Mouse (Mus musculus) hindbrain, embryonic 13.5 days (tissue): ENCODE measurements around the gene Acacb. TPM values are rescaled to one million over a fixed set of nuclear protein-coding genes. Genes with fewer than 3 reads are reported as not detected.
A peak's percentile ranks its signal among the peaks of the same experiment; 100 is the strongest.

Experiments used
- ATAC-seq: fragments of 200-750 bp; cut with Nextera tagmentation; 2 replicates; pipeline ENCODE4 v1.8.0; 2017; ENCODE audit warnings: moderate TSS enrichment; ENCODE audit not compliant: low FRiP score
- H3K27ac ChIP-seq: fragments of 300-500 bp; sonication (generic); 2 replicates; pipeline ENCODE4 v1.5.1; 2015; ENCODE audit warnings: inconsistent platforms, mild to moderate bottlenecking, moderate library complexity
- H3K27me3 ChIP-seq: fragments of 300-500 bp; sonication (generic); 2 replicates; pipeline ENCODE4 v1.6.1; 2015; ENCODE audit warnings: mild to moderate bottlenecking, inconsistent platforms
- H3K36me3 ChIP-seq: fragments of 300-500 bp; sonication (generic); 2 replicates; pipeline ENCODE4 v1.6.1; 2015; ENCODE audit warnings: mild to moderate bottlenecking, inconsistent platforms
- H3K4me1 ChIP-seq: fragments of 300-500 bp; sonication (generic); replicated peaks from 2 replicates; pipeline ENCODE4 v1.6.1; 2015; ENCODE audit warnings: inconsistent platforms
- H3K4me2 ChIP-seq: fragments of 300-500 bp; sonication (generic); 2 replicates; pipeline ENCODE4 v1.6.1; 2015; ENCODE audit warnings: inconsistent platforms, mild to moderate bottlenecking, moderate library complexity
- H3K4me3 ChIP-seq: fragments of 300-500 bp; sonication (generic); 2 replicates; pipeline ENCODE4 v1.5.1; 2015; ENCODE audit warnings: mild to moderate bottlenecking, inconsistent platforms
- H3K9ac ChIP-seq: fragments of 300-500 bp; sonication (generic); 2 replicates; pipeline ENCODE4 v1.6.1; 2015; ENCODE audit warnings: mild to moderate bottlenecking, inconsistent platforms
- H3K9me3 ChIP-seq: fragments of 300-500 bp; sonication (generic); 2 replicates; pipeline ENCODE4 v1.6.1; 2016; ENCODE audit warnings: inconsistent platforms
- whole genome bisulfite sequencing: fragments of 180-500 bp; shearing (Covaris S2); methylation state at CpG from one replicate; pipeline ENCODE4 v1.1.7; 2015; 5-methylcytosine and 5-hydroxymethylcytosine counted together
- polyA plus RNA-seq: library from polyadenylated mRNA; unstranded; fragments of >200 nt; fragmentation: Nextera tagmentation; extraction: Ambion mirVana; gene quantifications from 2 replicates; pipeline ENCODE4 v1.2.1, GENCODE M21; 2015

Gene Acacb
- polyA plus RNA-seq, 1 experiment from 2014 or later, result 1.9 TPM

DNA sequence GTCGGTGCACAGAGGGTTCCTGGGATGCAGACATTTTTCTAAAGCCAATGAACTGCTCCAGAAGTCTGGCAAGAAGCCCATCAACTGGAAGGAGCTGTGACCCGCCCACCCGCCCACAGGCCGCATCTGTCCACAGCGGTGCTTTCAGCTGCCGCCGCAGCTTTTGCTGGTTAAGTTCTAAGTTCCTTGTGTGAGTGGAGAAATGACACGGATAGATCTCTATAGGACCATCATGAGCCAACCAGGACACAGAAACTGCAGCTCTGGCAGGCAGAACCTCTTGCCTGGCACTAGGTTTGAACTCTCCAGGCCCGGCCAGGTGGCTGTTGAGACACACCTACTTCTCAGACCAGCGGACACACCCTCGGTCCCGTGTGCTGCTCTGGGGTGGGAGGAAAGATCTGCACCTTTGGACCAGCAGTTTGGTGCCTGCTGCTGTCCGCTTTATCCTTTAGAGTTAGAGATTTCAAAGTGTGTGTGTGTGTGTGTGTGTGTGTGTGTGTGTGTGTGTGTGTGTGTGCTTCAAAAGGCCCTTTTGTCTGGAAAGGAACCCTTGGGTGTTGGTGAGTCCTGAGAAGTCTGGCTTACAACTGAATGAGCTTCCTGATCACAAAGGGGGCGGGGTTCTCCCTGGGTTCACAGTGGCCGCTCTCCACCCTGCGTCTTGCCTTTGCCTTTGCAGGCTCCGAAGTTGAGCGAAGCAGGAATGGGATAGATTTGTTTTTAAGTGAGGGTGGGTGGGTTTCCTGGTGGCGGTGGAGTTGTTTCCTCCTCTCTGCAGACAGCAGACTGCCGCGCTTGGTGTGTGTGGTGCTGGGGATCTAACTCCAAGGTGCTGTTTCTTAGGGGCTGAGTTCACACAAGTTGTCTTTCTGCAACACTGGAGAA is 7.8 kb upstream of the Acacb start:
- no peak overlapping the region for H3K4me3 ChIP-seq
- ATAC-seq, result peak; percentile 60; the same call in 1 of the 2 replicates
- H3K36me3 ChIP-seq, result no peaks in the 10 kb centered on the region
- H3K9me3 ChIP-seq, result no peaks in the 10 kb centered on the region
- 0 out of 2 replicates have a peak overlapping the region, but pooled peaks have one; percentile 3 for H3K9ac ChIP-seq
- WGBS, result 53% methylated on average over 21 of the region's 21 CpGs
- no peaks in the 10 kb centered on the region for H3K27me3 ChIP-seq
- peaks cover 31% of the 10 kb centered on the region for H3K4me1 ChIP-seq
- peak overlapping the region; percentile 21; the same call in 1 of the 2 replicates for H3K4me2 ChIP-seq
- peak overlapping the region; percentile 88 for H3K27ac ChIP-seq

DNA sequence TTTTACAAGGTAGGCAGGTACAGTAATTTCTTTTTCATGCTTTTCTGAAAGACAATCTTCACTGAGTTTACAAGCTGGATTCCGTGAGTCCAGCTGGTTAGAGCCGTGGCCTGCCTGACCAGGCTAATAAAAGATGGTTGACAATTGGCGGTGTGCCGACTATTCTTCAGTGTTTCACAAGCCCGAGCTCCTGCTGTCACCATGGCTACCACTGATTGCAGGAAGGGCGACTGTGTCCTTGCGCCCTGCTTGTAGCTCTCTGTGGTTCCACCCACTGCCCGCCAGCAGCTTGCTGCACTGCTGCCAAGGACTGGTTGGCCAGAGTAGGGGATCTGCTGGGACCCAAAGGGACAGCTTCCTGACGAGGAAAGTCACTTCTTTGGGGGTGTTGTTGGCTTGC is 7.2 kb upstream of the Acacb start:
- H3K4me2 ChIP-seq, result peak overlapping the region; percentile 21; the same call in 1 of the 2 replicates
- no peaks in the 10 kb centered on the region for H3K36me3 ChIP-seq
- WGBS, result 14% methylated on average over 9 of the region's 9 CpGs
- peaks cover 31% of the 10 kb centered on the region for H3K4me1 ChIP-seq
- H3K9me3 ChIP-seq, result no peaks in the 10 kb centered on the region
- H3K27me3 ChIP-seq, result no peaks in the 10 kb centered on the region
- peak overlapping the region; percentile 88 for H3K27ac ChIP-seq
- H3K4me3 ChIP-seq, result no peak overlapping the region
- 0 out of 2 replicates have a peak overlapping the region, but pooled peaks have one; percentile 3 for H3K9ac ChIP-seq
- ATAC-seq, result peak; percentile 79

DNA sequence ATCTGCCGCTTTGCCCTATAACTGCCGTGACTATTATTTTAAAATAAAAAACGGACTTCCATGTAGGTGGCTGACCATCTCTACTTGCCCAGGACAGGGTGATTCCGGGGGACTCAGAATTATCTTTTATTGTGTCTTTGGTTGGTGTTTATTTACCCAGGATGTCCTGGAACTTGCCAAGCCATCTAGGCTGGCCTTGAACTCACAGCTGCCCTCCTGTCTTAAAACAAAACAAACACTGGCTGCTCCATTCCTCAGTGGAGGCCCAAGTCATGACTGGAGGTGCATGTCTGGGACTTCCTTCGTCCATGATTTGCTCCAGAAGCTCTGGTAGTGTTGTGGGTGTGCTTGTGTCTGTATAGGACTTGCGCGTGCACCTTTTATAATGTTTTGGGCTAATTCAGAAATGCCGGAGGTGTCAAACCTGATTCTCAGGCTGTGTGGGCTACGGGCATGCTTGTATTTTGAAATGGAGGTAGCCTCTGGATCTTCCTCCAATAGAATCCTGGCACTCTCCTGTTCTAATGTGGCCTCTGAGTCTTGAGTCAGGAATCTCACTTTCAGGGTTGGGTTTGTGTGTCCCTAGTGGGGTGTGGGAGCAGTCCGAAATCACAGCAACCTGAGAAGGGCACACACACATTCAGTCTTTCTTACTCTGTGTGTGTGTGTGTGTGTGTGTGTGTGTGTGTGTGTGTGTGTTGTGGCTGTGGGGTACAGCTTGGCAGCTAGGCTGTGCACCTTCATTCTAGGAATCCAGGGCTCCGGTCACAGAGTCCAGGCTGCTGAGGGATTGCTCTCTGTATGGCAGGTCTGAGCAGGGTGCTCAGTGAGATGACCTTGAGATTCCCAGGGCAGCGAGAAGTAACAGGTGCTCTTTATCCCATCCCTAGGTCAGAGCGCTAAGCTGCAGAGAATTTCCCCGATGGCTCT is 973 bp downstream of the Acacb start:
- Histone ChIP-seq H3K4me1 (peaks cover 12% of the 10 kb centered on the region), H3K4me3 (no peak overlapping the region), H3K9ac (no peak overlapping the region), H3K36me3 (no peaks in the 10 kb centered on the region), H3K27me3 (no peaks in the 10 kb centered on the region), H3K9me3 (no peaks in the 10 kb centered on the region), H3K4me2 (no peak overlapping the region), H3K27ac (0 out of 2 replicates have a peak overlapping the region, but pooled peaks have one; percentile 19)
- 86% methylated on average over 14 of the region's 14 CpGs for WGBS
- ATAC-seq, result no peak

DNA sequence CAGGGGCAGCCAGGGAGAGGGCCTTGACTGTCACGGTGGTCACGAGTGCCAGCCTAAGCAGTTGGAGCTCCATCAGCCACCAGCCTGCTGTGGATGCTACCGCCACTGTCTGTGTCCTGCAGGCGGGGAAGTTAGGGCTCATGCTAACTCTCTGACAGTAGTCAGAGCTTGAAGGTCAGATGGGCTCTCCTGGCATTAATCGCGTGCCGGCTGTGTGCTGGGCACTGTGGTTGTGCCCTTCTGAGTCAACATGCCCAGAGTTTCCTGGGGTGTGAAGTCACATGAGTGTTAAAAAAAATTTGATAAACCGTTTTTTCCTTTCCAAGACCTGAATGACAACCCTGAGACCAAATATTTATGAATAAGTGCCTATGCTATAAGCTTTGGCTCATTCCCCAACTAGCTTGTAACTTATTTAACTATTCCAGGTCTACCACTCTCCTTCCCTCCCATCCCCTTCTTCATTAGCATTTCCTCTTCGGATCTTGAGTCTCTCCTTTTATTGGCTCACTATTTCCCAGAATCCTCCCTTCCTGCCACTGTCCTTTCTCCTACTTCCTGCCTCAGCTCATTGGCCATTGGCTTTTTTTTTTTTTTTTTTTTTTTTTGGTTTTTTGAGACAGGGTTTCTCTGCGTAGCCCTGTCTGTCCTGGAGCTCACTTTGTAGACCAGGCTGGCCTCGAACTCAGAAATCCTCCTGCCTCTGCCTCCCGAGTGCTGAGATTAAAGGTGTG is 6.2 kb downstream of the Acacb start:
- Histone ChIP-seq H3K9ac (no peak overlapping the region), H3K9me3 (no peaks in the 10 kb centered on the region), H3K4me1 (no peaks in the 10 kb centered on the region), H3K36me3 (no peaks in the 10 kb centered on the region), H3K27me3 (0 out of 2 replicates have a peak, but pooled peaks cover 5% of the 10 kb centered on the region), H3K27ac (no peak overlapping the region), H3K4me2 (no peak overlapping the region), H3K4me3 (no peak overlapping the region)
- 89% methylated on average over 12 of the region's 12 CpGs for WGBS
- ATAC-seq, result no peak

DNA sequence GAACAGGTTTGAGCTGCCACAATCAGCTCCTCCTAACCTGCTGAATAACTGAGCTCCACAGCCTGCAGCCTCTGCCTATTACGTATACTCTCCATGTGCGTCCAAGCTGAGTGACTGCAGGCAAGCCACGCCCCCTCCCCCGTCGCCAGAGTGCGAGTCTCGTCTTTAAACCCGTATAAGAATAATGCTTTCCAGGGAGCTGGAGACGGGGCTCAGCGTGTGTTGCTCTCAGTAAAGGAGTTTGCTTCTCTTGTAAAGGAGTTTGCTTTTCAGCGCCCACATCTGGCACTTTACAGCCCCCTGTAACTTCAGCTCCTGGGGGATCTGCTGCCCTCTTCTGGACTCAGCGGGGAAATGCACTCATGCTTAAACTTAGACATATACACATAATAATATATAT is 7.2 kb downstream of the Acacb start:
- no peaks in the 10 kb centered on the region for H3K4me1 ChIP-seq
- H3K27me3 ChIP-seq, result 0 out of 2 replicates have a peak, but pooled peaks cover 5% of the 10 kb centered on the region
- no peak for ATAC-seq
- H3K4me2 ChIP-seq, result peak overlapping the region; percentile 29; the same call in 1 of the 2 replicates
- H3K9ac ChIP-seq, result no peak overlapping the region
- no peak overlapping the region for H3K27ac ChIP-seq
- H3K4me3 ChIP-seq, result peak overlapping the region; percentile 21; the same call in 1 of the 2 replicates
- no peaks in the 10 kb centered on the region for H3K9me3 ChIP-seq
- 1% methylated on average over 12 of the region's 12 CpGs for WGBS
- no peaks in the 10 kb centered on the region for H3K36me3 ChIP-seq

DNA sequence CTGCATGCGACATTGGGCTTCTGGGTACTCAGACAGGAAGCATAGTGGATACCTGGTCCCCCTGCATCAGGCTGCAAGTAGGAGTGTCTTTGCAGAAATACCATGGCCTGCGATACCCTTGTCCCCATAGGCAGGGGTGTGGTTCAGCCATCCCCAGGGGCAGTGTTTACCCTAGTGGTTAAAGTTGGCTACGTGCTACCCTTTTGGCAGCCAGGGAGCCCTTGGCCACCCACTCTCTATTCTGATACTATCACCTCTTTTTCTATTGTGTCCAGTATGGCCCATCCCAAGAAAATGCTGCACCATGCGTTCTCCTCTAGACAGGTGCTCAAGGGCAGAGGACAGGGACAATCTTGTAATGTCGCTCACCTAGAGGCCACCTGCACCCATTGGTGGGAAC is 8.4 kb downstream of the Acacb start:
- WGBS, result 83% methylated on average over 5 of the region's 5 CpGs
- 0 out of 2 replicates have a peak, but pooled peaks cover 5% of the 10 kb centered on the region for H3K27me3 ChIP-seq

DNA sequence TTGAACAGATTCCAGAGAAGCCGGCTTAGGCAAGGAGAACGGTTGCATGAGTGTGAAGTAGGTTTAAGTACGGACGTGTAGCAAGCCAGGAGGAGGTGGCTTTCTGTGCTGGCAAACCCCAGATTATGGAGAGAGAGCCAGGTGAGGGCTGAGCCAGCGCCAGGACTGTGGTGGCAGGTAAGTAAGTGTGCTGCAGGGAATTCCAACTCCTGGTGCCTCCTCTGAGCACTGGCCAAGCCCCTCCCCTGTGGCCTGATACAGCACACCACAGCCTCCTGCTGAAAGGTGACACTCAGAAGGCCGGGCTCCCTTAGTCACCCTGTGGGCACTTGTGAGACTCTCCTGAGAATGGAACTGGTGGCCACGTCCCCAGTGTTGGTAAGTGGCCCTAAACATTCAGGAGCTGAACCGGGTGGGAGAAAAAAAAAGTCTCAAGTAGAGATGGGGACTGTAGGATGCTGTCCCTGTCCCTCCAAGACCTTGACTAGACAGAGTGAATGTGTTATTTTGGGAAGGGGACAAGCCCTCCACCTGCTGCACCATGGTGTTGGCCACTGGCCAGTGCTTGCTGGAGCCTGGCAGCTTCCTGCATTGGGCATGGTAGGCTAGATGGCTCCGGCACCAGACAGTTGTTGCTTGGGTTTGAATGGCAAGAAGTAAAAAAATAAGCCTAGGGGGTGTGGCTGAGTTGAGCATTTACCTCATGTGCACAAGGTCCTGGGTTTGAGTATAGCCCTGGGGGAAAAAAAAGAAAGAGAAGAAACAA is 9.0 kb downstream of the Acacb start:
- Histone ChIP-seq H3K27me3 (0 out of 2 replicates have a peak, but pooled peaks cover 5% of the 10 kb centered on the region), H3K4me2 (no peak overlapping the region), H3K9me3 (no peaks in the 10 kb centered on the region), H3K4me3 (no peak overlapping the region), H3K4me1 (no peaks in the 10 kb centered on the region), H3K27ac (no peak overlapping the region), H3K36me3 (no peaks in the 10 kb centered on the region), H3K9ac (no peak overlapping the region)
- no peak for ATAC-seq
- WGBS, result 65% methylated on average over 9 of the region's 9 CpGs

More for the DNA sequence above, 8.4 kb downstream of the Acacb start:
- H3K4me3 ChIP-seq, result no peak overlapping the region
- no peaks in the 10 kb centered on the region for H3K4me1 ChIP-seq
- no peaks in the 10 kb centered on the region for H3K9me3 ChIP-seq
- no peak overlapping the region for H3K9ac ChIP-seq
- no peak for ATAC-seq
- no peak overlapping the region for H3K27ac ChIP-seq
- no peaks in the 10 kb centered on the region for H3K36me3 ChIP-seq
- no peak overlapping the region for H3K4me2 ChIP-seq

DNA sequence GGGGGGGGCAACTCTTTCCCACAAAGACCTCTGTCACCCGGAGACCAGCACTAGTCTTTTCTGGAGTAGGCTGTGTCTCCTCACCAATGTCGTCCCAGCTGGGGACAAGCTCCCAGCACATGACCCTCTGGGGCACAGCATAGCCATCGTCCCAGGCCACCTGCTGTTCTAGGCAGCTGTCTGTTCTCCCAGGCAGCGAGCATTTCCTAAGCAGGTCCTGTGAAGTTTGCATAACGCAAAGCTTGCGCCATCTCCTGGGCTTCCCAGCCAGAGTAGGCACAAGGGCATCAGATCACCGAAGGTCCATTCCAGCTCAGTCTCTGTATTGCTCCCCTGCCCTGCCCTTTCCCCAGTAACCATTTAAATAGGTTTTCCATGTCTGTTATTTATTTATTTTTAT is 10.9 kb downstream of the Acacb start:
- H3K27ac ChIP-seq, result no peak overlapping the region
- H3K4me1 ChIP-seq, result no peaks in the 10 kb centered on the region
- ATAC-seq, result no peak
- H3K27me3 ChIP-seq, result 0 out of 2 replicates have a peak, but pooled peaks cover 5% of the 10 kb centered on the region
- WGBS, result 53% methylated on average over 7 of the region's 7 CpGs
- no peak overlapping the region for H3K4me2 ChIP-seq
- H3K36me3 ChIP-seq, result no peaks in the 10 kb centered on the region
- H3K9me3 ChIP-seq, result no peaks in the 10 kb centered on the region
- no peak overlapping the region for H3K4me3 ChIP-seq
- no peak overlapping the region for H3K9ac ChIP-seq

DNA sequence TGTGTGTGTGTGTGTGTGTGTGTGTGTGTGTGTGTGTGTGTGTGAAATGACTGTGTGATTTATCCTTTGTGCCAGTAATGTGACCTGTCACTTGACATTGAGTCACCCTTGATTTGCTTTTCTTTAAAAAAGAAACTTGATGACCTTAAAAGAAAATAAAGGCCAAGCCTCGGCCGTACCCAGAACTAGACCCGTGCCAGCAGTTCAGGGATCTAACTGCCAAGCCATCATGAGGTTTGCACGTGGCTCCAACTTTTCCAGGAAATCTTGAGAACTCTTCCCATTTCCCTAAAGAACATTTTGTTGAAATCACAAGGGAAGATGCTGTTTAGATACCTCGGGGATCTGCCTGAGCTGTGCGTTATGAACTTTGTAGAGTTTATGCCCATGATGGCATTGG is 15.1 kb downstream of the Acacb start:
- Histone ChIP-seq H3K4me1 (no peaks in the 10 kb centered on the region), H3K9me3 (no peaks in the 10 kb centered on the region), H3K4me2 (no peak overlapping the region), H3K9ac (no peak overlapping the region), H3K27me3 (peaks cover 5% of the 10 kb centered on the region; the same call in 1 of the 2 replicates), H3K27ac (no peak overlapping the region), H3K36me3 (no peaks in the 10 kb centered on the region), H3K4me3 (no peak overlapping the region)
- WGBS, result 79% methylated on average over 6 of the region's 6 CpGs
- no peak for ATAC-seq

DNA sequence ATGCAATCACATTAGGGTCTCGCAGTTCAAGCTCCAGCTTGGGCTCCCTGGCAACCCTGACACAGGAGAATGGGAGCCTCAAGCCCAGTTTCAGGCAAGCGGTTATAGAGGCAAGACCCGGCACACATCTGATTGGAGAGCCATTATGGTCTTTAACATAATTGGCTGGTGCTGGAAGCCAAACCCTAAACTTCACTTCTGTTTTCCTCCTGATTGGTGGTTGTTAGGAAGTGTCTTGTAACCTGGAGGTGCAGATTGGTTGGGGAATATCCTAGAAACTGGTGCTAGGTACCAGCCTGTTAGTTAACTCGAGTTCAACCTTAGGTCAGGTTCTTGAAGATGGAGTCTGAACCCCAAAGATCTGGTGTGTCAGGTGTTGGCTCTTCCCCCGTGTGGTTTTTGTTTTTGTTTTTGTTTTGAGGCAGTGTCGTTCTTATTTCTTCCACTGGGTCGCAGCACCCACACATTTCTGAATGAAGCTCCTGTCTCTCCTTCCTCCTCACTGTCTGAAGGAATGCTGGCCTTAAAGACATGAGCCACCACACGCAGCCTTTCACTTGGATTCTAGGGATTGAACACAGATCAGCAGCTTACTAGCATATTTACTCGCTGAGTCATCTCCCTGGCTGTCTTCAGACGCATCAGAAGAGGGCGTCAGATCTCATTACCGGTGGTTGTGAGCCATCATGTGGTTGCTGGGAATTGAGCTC is 15.9 kb downstream of the Acacb start:
- H3K36me3 ChIP-seq, result no peaks in the 10 kb centered on the region
- H3K27me3 ChIP-seq, result peaks cover 5% of the 10 kb centered on the region; the same call in 1 of the 2 replicates
- H3K27ac ChIP-seq, result no peak overlapping the region
- H3K4me2 ChIP-seq, result no peak overlapping the region
- H3K9me3 ChIP-seq, result no peaks in the 10 kb centered on the region
- no peak for ATAC-seq
- H3K4me1 ChIP-seq, result no peaks in the 10 kb centered on the region
- H3K4me3 ChIP-seq, result no peak overlapping the region
- 56% methylated on average over 12 of the region's 12 CpGs for WGBS
- no peak overlapping the region for H3K9ac ChIP-seq
